Mouse (Mus musculus) NIH3T3 (cell line): ENCODE results near the gene Plaur.
A peak's percentile ranks its signal among the peaks of the same experiment; 100 is the strongest.

Source experiments
- DNase-seq: peaks from one replicate; pipeline ENCODE4 v3.0.0-alpha.2; 2012; ENCODE audit warnings: low read depth

Gene Plaur

GRCm38 (mm10) chr7:24462388-24463319 lies at the start of gene Plaur:
Gene Plaur (plus strand): TSS chr7:24462484.
- peak; percentile 85 for DNase-seq

- no peak for DNase-seq
These were observed 48.7 kb upstream of the Plaur start for GRCm38 (mm10) chr7:24413630-24414029.

- DNase-seq = no peak
These were observed 47.0 kb upstream of the Plaur start for GRCm38 (mm10) chr7:24415261-24415660.

- no peak for DNase-seq
These were observed 42.7 kb upstream of the Plaur start for GRCm38 (mm10) chr7:24419579-24419978.

GRCm38 (mm10) chr7:24421648-24422047 lies 40.6 kb upstream of the Plaur start:
- DNase-seq = no peak

GRCm38 (mm10) chr7:24422251-24422650 lies 40.0 kb upstream of the Plaur start:
- DNase-seq = no peak

- no peak for DNase-seq
These were observed 39.0 kb upstream of the Plaur start for GRCm38 (mm10) chr7:24423107-24423763.

- peak; percentile 19 for DNase-seq
These were observed 38.1 kb upstream of the Plaur start for GRCm38 (mm10) chr7:24423956-24424732.

GRCm38 (mm10) chr7:24425919-24426318 lies 36.4 kb upstream of the Plaur start:
- no peak for DNase-seq

GRCm38 (mm10) chr7:24427168-24427567 lies 35.1 kb upstream of the Plaur start:
- no peak for DNase-seq

GRCm38 (mm10) chr7:24428725-24429124 lies 33.6 kb upstream of the Plaur start:
- no peak for DNase-seq

- peak; percentile 48 for DNase-seq
These were observed 32.7 kb upstream of the Plaur start for GRCm38 (mm10) chr7:24429413-24430112.

GRCm38 (mm10) chr7:24430551-24431345 lies 31.5 kb upstream of the Plaur start:
- no peak for DNase-seq

- DNase-seq = no peak
These were observed 30.6 kb upstream of the Plaur start for GRCm38 (mm10) chr7:24431713-24432112.

GRCm38 (mm10) chr7:24435305-24435704 lies 27.0 kb upstream of the Plaur start:
- DNase-seq = no peak

GRCm38 (mm10) chr7:24437981-24438380 lies 24.3 kb upstream of the Plaur start:
- peak; percentile 58 for DNase-seq

- DNase-seq = peak; percentile 59
These were observed 23.1 kb upstream of the Plaur start for GRCm38 (mm10) chr7:24439191-24439590.

GRCm38 (mm10) chr7:24439891-24440290 lies 22.4 kb upstream of the Plaur start:
- no peak for DNase-seq

- peak; percentile 85 for DNase-seq
These were observed 20.5 kb upstream of the Plaur start for GRCm38 (mm10) chr7:24441785-24442184.

- DNase-seq = no peak
These were observed 20.0 kb upstream of the Plaur start for GRCm38 (mm10) chr7:24442313-24442712.
